Mouse (Mus musculus): ENCODE data around the gene Hoxb9.

The Hoxb9 gene

GRCm38 (mm10) chr11:96316696-96317607, 45.7 kb downstream of the Hoxb9 start:
- DNase-seq: no peak

DNA sequence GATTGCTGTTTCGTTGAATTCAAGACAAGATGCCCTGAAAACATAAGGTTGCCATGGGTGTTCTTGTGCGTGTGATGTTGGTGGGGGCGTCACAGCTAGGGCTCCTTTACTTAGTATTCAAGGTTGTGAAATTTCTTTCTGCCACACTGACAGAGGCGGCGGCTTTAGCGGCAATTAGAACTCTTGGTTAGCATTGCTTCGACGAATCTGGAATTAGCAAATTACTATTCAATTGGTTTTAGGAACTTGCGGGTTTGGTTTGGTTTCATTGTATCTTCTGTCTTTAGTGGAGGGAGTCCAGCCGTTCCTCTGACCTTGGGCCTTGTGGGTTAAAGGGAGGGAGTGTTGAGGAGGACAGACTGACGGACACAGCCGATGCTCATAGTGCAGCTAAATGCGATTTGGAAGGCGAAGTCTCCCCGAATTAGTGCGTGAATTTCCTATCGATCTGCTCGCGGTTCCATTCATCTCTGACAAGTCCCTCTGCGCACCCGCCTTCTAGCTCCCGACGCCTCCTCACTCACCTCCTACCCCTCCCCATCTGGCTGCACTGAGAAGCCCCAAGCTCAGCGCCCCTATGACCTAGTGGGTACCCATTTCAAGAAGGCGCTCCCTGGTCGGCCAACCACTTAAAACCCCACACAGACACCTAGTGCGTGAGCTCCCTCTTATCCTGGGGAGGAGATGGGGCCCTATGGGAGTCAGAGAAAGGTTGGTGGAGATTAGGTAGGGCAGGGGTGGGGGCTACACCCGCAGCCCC, 46.5 kb downstream of the Hoxb9 start, which contains the start of gene Hoxb4:
TSS of gene Hoxb4 (plus strand) at position 660 of the 760 bp plus-strand sequence.
- no peak for DNase-seq

- DNase-seq: peak; percentile 59 to 60
Observed at GRCm38 (mm10) chr11:96318368-96319070, 47.3 kb downstream of the Hoxb9 start.

DNA sequence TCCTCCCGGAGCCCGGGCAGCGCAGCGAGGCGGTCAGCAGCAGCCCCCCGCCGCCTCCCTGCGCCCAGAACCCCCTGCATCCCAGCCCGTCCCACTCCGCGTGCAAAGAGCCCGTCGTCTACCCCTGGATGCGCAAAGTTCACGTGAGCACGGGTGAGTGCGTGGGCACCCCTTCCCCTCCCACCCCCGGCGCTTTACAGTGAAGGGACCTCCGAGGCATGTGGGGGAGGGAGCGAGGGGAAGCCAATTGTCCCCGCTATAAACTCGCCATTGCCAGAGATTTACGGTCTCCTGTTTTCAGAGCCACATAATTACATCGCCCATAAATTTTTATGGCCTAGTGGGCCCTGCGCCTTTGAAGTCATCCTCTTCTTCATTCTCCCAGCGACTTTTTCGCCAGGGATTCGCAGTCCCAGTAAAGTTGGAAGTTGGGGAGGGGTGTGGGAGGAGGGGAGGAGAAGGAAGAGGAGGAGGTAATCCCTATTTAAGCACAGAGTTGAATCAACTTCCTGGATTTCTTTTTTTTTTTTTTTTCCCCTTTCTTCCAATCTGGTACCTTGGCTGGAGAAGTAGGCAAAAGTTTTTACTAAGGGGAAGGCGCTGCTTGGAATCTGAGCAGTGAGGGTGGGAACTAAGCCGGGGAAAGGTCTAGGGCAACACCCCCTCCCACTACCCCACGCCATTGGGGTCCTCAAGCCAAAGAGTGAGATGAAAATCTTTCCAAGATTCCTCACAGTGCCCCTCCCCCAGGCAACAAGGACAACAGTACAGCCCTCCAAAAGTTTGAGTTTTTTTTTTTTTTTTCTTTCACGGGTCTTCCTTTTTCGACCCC, 48.0 kb downstream of the Hoxb9 start:
- DNase-seq: no peak

DNA sequence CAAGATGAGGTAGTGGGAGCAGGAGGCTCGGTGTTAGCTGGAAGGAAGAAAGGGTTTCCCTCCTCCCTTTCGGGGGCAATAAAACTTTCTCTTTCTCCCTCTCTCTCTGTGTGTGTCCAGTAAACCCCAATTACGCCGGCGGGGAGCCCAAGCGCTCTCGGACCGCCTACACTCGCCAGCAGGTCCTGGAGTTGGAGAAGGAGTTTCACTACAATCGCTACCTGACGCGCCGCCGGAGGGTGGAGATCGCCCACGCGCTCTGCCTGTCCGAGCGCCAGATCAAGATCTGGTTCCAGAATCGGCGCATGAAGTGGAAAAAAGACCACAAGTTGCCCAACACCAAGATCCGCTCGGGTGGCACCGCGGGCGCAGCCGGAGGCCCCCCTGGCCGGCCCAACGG, 48.7 kb downstream of the Hoxb9 start:
- no peak for DNase-seq

DNA sequence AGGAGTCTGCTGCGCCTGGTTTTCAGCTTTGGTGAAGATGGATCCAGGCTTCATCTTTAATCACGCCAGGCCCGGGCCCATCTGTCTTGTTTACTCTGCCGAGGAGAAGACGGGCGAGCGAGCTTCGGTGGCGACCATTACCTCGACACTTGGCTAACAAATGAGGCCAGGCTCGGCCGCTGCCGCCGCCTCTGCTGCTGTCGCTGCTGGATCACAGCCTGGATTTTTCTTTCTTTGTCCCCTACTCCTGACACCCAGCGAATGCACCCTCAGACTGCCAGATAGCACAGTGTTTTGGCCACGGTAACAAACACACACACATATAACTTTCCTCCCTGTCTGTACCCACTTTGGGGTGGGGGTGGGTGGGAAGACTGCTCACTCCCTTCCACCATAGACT, 49.4 kb downstream of the Hoxb9 start:
- DNase-seq: no peak

- DNase-seq: no peak
Observed at GRCm38 (mm10) chr11:96321846-96322245, 50.6 kb downstream of the Hoxb9 start.

GRCm38 (mm10) chr11:96322738-96323137, 51.5 kb downstream of the Hoxb9 start:
- no peak for DNase-seq

DNA sequence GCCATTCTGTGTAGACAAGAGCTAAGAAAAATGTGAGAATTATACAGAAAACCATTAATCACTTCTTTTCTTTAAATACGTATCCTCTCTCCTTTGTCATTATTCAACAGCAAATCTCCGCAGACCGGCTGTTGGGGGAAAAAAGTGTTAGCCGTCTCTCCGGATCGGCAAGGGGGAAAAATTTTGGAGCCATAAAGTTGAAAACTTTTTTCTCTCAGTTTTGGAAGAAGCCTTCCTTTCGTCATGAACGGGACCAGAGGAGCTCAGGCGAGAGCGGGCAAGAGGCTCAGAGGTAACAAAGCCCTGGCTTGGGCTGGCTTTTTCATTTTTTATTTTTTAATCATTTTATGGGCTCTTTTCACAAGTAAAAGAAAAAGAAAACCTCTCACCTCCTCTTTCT, 51.9 kb downstream of the Hoxb9 start, which contains the start of gene Hoxb3:
TSS of gene Hoxb3 (plus strand) at position 173 of the 400 bp plus-strand sequence.
- DNase-seq: no peak

GRCm38 (mm10) chr11:96324125-96324524, 52.9 kb downstream of the Hoxb9 start:
- DNase-seq: no peak

DNA sequence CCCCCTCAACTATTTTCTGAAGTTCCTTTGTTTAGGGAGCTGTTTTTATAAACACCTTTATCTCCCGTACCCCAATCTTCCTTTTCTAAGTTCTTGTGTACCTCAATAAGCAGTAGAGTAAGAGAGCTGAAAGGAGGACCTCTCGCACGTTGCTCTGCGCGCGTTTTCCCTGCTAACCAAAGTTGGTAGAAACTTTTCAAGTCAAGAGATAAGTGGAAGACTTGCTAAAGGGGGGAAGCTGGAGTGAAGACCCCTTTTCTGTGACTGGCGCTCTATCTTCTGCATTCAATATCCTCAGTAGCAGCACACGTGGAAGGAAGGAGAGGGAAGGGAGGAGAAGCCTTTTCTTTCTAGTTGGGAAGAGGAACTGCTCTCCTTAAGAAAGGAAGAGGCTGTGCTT, 53.7 kb downstream of the Hoxb9 start:
- DNase-seq: no peak

DNA sequence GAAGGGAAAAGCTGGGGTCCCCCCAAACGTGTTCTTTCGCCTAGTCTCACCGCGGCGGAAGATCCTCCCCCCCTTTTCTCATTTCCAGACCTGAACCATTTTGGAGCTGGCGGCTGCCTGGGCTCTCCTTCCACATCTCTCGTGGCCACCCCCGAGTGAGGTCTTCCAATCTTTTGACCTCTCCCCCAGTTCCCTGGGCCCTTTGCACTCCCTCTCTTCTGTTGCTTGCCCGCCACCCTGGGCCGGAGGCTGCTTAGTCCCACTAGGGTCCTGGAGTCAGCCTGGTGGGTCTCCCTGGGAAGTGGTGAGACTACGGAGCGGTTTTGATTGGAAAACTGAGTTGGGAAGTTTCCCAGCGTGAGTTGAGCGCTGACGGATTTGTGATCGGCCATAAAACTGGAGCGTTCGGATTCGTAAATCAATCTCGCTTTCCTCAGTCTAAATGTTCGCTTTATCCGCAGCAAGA, 54.5 kb downstream of the Hoxb9 start:
- no peak for DNase-seq

Data from spleen, adult 18-20 months (tissue).